Mouse (Mus musculus): ENCODE measurements around the gene Iqgap2.

GRCm38 (mm10) chr13:95595411-95595810, 296.3 kb downstream of the Iqgap2 start:
- TF ChIP-seq CTCF (IDR thresholded peaks at IDR 0.05; ENCODE audit: extremely low read depth, insufficient read depth, low read length): no peak
- TF ChIP-seq POLR2A (IDR thresholded peaks at IDR 0.05; ENCODE audit: extremely low read depth, insufficient read depth, low read length): no peak

All from cortical plate, adult 2 months (tissue).